Mouse (Mus musculus): ENCODE measurements at regions not wholly inside any gene's neighbourhood (a gene's known extent, or its start where the extent isn't known, plus 50 kb on each side); places are given as distances from the start of the nearest gene placed in this dataset.

GRCm38 (mm10) chr3:120983556-120984270, 187.8 kb downstream of the Rwdd3 start:
- no peaks in the 10 kb centered on the region for H3K9me3 ChIP-seq (replicated peaks; ENCODE audit: insufficient read depth, low read length)
- H3K4me3 ChIP-seq (ENCODE audit: control insufficient read depth in 1 of 2, insufficient read depth in 1 of 2, low read depth in 2 of 2, low read length in 2 of 2), result no peak overlapping the region

GRCm38 (mm10) chr3:120982795-120983555, 188.5 kb downstream of the Rwdd3 start:
- H3K9me3 ChIP-seq (replicated peaks; ENCODE audit: insufficient read depth, low read length), result no peaks in the 10 kb centered on the region
- no peaks in the 10 kb centered on the region for H3K4me1 ChIP-seq (ENCODE audit: control insufficient read depth in 1 of 2, insufficient read depth in 2 of 2, low read length in 2 of 2)
- H3K27ac ChIP-seq (ENCODE audit: control insufficient read depth, low read depth, low read length), result no peak overlapping the region
- no peak for DNase-seq (ENCODE audit: low read depth, low spot score)
- H3K9ac ChIP-seq (ENCODE audit: control insufficient read depth, low read depth, low read length, poor library complexity, severe bottlenecking), result no peak overlapping the region
- no peaks in the 10 kb centered on the region for H3K79me2 ChIP-seq (ENCODE audit: control insufficient read depth, insufficient read depth, low read length, poor library complexity)
- H3K36me3 ChIP-seq (ENCODE audit: control insufficient read depth in 1 of 2, insufficient read depth in 2 of 2, low read length in 2 of 2), result no peaks in the 10 kb centered on the region
- H3K4me3 ChIP-seq (ENCODE audit: control insufficient read depth in 1 of 2, insufficient read depth in 1 of 2, low read depth in 2 of 2, low read length in 2 of 2), result no peak overlapping the region
- TF ChIP-seq GATA1 (IDR thresholded peaks at IDR 0.05; ENCODE audit: low read depth, low read length) (no peak), HCFC1 (IDR thresholded peaks at IDR 0.05; ENCODE audit: low read depth, low read length) (no peak), NELFE (IDR thresholded peaks at IDR 0.05; ENCODE audit: low read depth, low read length) (no peak), CTCF (IDR thresholded peaks at IDR 0.05 in 2 of 3, conservative IDR thresholded peaks at IDR 0.05 in 1 of 3; ENCODE audit: control insufficient read depth in 1 of 3, insufficient read depth in 1 of 3, low read depth in 2 of 3, low read length in 3 of 3, poor library complexity in 1 of 3, severe bottlenecking in 1 of 3) (no peak), BHLHE40 (IDR thresholded peaks at IDR 0.05; ENCODE audit: borderline replicate concordance, low read depth, low read length) (no peak), MEF2A (IDR thresholded peaks at IDR 0.05; ENCODE audit: extremely low read depth, insufficient replicate concordance, low read depth, low read length, poor library complexity, severe bottlenecking) (no peak), MAZ (IDR thresholded peaks at IDR 0.05; ENCODE audit: low read depth, low read length) (no peak), POLR2A (IDR thresholded peaks at IDR 0.05; ENCODE audit: control insufficient read depth in 1 of 2, insufficient read depth in 1 of 2, low read depth in 1 of 2, low read length in 2 of 2, poor library complexity in 1 of 2) (no peak), RCOR1 (IDR thresholded peaks at IDR 0.05; ENCODE audit: low read depth, low read length) (no peak), TAL1 (IDR thresholded peaks at IDR 0.05; ENCODE audit: low read length) (no peak), EP300 (IDR thresholded peaks at IDR 0.05; ENCODE audit: low read depth in 1 of 2, low read length in 2 of 2) (no peak), MYC (IDR thresholded peaks at IDR 0.05; ENCODE audit: low read depth, low read length) (no peak), MXI1 (IDR thresholded peaks at IDR 0.05; ENCODE audit: low read depth, low read length) (no peak)
- H3K27me3 ChIP-seq (ENCODE audit: control insufficient read depth in 1 of 2, insufficient read depth in 2 of 2, low read length in 2 of 2), result no peaks in the 10 kb centered on the region

More at GRCm38 (mm10) chr3:120983556-120984270, 187.8 kb downstream of the Rwdd3 start:
- H3K79me2 ChIP-seq (ENCODE audit: control insufficient read depth, insufficient read depth, low read length, poor library complexity), result no peaks in the 10 kb centered on the region
- no peak for TF ChIP-seq TBP (IDR thresholded peaks at IDR 0.05; ENCODE audit: low read depth, low read length)
- no peak overlapping the region for H3K27ac ChIP-seq (ENCODE audit: control insufficient read depth, low read depth, low read length)
- H3K9ac ChIP-seq (ENCODE audit: control insufficient read depth, low read depth, low read length, poor library complexity, severe bottlenecking), result no peak overlapping the region
- no peak for DNase-seq (ENCODE audit: low read depth, low spot score)
- H3K27me3 ChIP-seq (ENCODE audit: control insufficient read depth in 1 of 2, insufficient read depth in 2 of 2, low read length in 2 of 2), result no peaks in the 10 kb centered on the region
- no peaks in the 10 kb centered on the region for H3K36me3 ChIP-seq (ENCODE audit: control insufficient read depth in 1 of 2, insufficient read depth in 2 of 2, low read length in 2 of 2)
- no peaks in the 10 kb centered on the region for H3K4me1 ChIP-seq (ENCODE audit: control insufficient read depth in 1 of 2, insufficient read depth in 2 of 2, low read length in 2 of 2)

All from MEL (cell line).